Mouse (Mus musculus): ENCODE results near the gene Kif18a.

Kif18a gene

DNA sequence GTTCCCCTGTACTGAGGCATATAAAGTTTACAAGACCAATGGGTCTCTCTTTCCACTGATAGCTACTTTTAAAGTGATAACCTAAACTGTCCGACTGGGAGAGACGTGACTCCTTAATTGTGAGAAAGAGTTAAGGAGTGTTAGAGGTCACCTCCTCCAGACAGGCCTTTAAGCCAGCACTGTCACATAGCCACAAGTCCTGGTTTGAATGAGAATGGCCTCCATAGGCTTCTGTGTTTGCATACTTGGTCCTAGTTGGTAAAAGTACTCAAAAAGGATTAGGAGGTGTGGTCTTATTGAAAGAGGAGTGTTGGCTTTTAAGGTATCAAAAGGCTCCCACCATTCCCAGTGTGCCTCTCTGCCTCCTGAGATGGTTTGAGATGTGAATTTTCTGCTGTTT is 94.3 kb downstream of the Kif18a start:
- DNase-seq (ENCODE audit: low spot score): no peak

DNA sequence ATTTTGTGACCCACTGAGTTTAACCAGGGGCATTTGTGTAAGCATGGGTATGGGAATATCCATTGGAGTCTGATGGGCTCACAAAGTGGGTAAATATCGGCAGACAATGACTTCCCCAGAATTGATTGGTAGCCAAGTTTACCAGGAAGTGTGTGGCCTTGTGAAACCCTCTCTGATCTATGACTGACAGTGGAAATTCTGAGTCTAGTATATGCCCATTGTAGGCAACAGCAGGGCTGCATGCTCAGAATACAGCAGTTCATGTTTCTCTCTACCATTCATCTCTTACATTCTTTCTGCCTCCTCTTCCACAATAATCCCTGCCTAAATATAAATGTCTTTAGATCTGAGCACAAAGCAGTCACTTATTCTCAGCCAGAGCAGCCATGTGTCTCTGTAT is 103.5 kb downstream of the Kif18a start:
- DNase-seq (ENCODE audit: low spot score): no peak

DNA sequence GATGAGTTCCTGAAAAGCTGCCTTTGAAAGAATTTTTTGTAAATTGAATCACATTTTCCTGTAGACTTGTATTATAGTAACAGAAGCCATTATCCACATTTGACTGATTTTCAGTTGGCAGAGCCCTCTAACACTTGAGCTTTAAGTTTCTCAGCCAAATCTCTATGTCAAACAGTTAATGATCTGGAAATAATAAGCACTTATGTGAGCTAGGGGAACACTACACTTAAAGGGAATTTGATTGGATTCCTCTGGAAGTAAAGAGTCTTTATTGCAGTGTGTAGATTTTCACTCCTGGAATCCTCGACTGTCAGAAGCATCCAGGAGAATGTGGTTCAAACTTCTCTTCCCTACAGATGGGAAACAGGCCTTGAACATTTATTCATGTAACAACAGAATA is 105.7 kb downstream of the Kif18a start:
- no peak for DNase-seq (ENCODE audit: low spot score)

DNA sequence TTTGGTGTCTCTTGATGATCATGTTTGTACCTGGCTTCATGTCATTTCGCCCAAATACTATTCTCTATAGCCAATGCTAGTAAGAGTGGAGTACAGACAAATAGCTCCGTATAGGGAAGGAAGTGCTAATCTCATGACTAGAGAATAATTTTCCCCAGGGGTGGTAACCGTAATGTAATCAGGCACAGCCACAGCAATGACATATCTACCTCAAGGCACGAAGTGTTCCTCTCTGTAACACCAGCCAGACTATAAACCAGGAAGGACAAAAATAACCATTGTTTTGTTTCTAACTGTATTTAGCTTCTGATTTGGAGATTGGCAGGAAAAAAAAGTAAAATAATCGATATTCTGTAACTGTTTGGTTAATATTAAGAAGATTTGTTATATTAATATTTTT is 108.2 kb downstream of the Kif18a start:
- no peak for DNase-seq (ENCODE audit: low spot score)

DNA sequence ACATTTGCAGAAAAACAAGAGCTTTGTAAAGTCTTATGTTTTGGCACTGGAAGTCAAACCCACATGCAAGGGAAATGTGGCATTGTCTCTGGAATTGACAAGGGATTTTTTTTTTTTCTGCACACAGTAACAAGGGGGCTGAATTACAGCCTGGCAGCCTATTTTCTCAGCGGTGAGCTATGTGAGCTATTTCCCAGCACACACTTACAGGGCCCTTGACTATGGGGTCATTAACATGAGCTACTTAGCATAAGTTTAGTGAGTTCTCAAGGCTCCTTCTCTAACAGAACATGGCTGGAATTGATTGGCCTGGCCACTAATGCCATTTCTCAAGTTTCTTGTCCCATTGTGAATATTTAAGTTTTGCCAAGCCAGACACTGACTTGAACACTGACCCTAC is 109.4 kb downstream of the Kif18a start:
- no peak for DNase-seq (ENCODE audit: low spot score)
